Mouse (Mus musculus) neural tube, embryonic 12.5 days (tissue): ENCODE results near the gene Zfp956. TPM values are rescaled to one million over a fixed set of nuclear protein-coding genes. Genes with fewer than 3 reads are reported as not detected.

Experiments
- ATAC-seq: fragments of 200-750 bp; cut with Nextera tagmentation; 2 replicates; pipeline ENCODE4 v1.8.0; 2017; ENCODE audit warnings: low read depth, mild to moderate bottlenecking, moderate TSS enrichment, moderate library complexity; ENCODE audit not compliant: low FRiP score
- H3K27ac ChIP-seq: fragments of 300-500 bp; sonication (generic); 2 replicates; pipeline ENCODE4 v1.5.1; 2016
- H3K27me3 ChIP-seq: fragments of 300-500 bp; sonication (generic); replicated peaks from 2 replicates; pipeline ENCODE4 v1.6.1; 2016; ENCODE audit warnings: mild to moderate bottlenecking
- H3K36me3 ChIP-seq: fragments of 300-500 bp; sonication (generic); 2 replicates; pipeline ENCODE4 v1.6.1; 2016; ENCODE audit warnings: mild to moderate bottlenecking
- H3K4me1 ChIP-seq: fragments of 300-500 bp; sonication (generic); 2 replicates; pipeline ENCODE4 v1.6.1; 2016
- H3K4me2 ChIP-seq: fragments of 300-500 bp; sonication (generic); replicated peaks from 2 replicates; pipeline ENCODE4 v1.6.1; 2016; ENCODE audit warnings: mild to moderate bottlenecking
- H3K4me3 ChIP-seq: fragments of 300-500 bp; sonication (generic); 2 replicates; pipeline ENCODE4 v1.5.1; 2016
- H3K9ac ChIP-seq: fragments of 300-500 bp; sonication (generic); 2 replicates; pipeline ENCODE4 v1.6.1; 2016; ENCODE audit warnings: mild to moderate bottlenecking
- H3K9me3 ChIP-seq: fragments of 300-500 bp; sonication (generic); 2 replicates; pipeline ENCODE4 v1.6.1; 2016; ENCODE audit warnings: mild to moderate bottlenecking
- WGBS: fragments of 180-500 bp; shearing (Covaris S2); methylation state at CpG from one replicate; pipeline ENCODE4 v1.1.7; 2016; 5-methylcytosine and 5-hydroxymethylcytosine counted together
- polyA plus RNA-seq: library from polyadenylated mRNA; unstranded; fragments of >200 nt; fragmentation: Nextera tagmentation; extraction: Ambion mirVana; gene quantifications from 2 replicates; pipeline ENCODE4 v1.2.1, GENCODE M21; 2016

The Zfp956 gene
- 11.0 and 11.2 TPM in 2 replicates for polyA plus RNA-seq

GRCm38 (mm10) chr6:47953191-47953726 is at the start of gene Zfp956:
TSS of gene Zfp956 (plus strand) at chr6:47953390.
- under 1% methylated on average over 31 of the region's 31 CpGs for WGBS
- peak within 1 kb of the TSS; percentile 60 for H3K4me3 ChIP-seq
- H3K9ac ChIP-seq: peak within 1 kb of the TSS; percentile 65
- H3K9me3 ChIP-seq: no peaks in the 10 kb centered on the region
- H3K4me1 ChIP-seq: peaks cover 11% of the 10 kb centered on the region; the same call in 1 of the 2 replicates
- peak; percentile 100 for ATAC-seq
- 0 out of 2 replicates have a peak, but pooled peaks cover 12% of the 10 kb centered on the region for H3K36me3 ChIP-seq
- peaks cover 8% of the 10 kb centered on the region for H3K27me3 ChIP-seq
- peak within 1 kb of the TSS; percentile 80 for H3K4me2 ChIP-seq
- H3K27ac ChIP-seq: no peak within 1 kb of the TSS

GRCm38 (mm10) chr6:47903587-47903986 is 49.6 kb upstream of the Zfp956 start:
- Histone ChIP-seq H3K4me3 (no peak overlapping the region), H3K9ac (no peak overlapping the region), H3K27ac (no peak overlapping the region), H3K4me1 (no peaks in the 10 kb centered on the region), H3K36me3 (peaks cover 86% of the 10 kb centered on the region), H3K9me3 (no peaks in the 10 kb centered on the region), H3K4me2 (no peak overlapping the region), H3K27me3 (peaks cover 22% of the 10 kb centered on the region)
- 83% methylated on average over 4 of the region's 4 CpGs for WGBS
- no peak for ATAC-seq

DNA sequence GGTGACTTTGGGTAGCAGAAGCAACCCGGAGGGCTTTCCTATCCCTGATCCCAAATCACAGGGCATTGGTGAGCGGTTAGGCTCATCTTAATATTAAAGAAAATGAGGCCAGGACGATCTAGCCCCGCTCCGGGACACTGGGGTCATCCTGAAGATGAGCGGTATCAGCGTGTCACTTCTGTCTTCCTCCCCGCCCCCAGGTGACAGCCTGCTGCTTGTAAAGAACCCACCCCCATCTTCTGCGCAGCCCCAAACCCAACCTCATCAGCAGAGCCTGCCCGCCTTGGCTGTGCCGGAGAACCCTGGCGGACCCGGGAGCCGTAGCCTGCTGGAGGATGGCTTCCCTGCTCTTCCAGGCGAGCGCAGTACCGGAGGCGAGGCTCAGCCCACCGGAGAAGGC is 48.8 kb upstream of the Zfp956 start:
- ATAC-seq: no peak
- peaks cover 79% of the 10 kb centered on the region for H3K36me3 ChIP-seq

DNA sequence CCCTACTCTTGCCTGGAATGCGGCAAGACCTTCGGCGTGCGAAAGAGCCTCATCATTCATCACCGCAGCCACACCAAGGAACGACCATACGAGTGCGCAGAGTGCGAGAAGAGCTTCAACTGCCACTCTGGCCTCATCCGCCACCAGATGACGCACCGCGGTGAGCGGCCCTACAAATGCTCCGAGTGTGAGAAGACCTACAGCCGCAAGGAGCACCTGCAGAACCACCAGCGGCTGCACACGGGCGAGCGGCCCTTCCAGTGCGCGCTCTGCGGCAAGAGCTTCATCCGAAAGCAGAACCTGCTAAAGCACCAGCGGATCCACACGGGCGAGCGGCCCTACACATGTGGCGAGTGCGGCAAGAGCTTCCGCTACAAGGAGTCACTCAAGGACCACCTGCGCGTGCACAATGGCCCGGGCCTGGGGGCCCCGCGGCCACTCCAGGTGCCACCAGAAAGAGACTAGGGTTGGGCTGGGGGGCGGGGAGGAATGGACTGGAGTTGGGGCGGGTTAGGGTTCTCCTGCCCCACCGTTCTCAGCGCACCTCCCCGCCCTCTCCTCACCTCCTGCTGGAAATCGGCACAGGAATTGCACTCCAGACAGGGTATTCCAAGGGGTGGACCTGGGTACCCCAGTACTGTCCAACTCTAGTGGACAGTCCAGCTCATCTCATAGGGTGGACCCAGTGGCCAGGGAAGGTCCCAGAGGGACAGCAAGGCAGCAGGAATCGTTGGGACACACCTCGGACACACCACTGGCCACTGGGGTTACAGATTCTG is 48.1 kb upstream of the Zfp956 start:
- Histone ChIP-seq H3K27ac (no peak overlapping the region), H3K4me1 (no peaks in the 10 kb centered on the region), H3K9me3 (no peaks in the 10 kb centered on the region), H3K4me2 (no peak overlapping the region), H3K4me3 (no peak overlapping the region), H3K9ac (no peak overlapping the region), H3K36me3 (peaks cover 72% of the 10 kb centered on the region), H3K27me3 (peaks cover 22% of the 10 kb centered on the region)
- 49% methylated on average over 44 of the region's 44 CpGs for WGBS
- no peak for ATAC-seq

More for the DNA sequence above, 48.8 kb upstream of the Zfp956 start:
- Histone ChIP-seq H3K27ac (no peak overlapping the region), H3K4me3 (no peak overlapping the region), H3K27me3 (peaks cover 22% of the 10 kb centered on the region), H3K9ac (no peak overlapping the region), H3K9me3 (no peaks in the 10 kb centered on the region), H3K4me2 (no peak overlapping the region), H3K4me1 (no peaks in the 10 kb centered on the region)
- WGBS: 29% methylated on average over 19 of the region's 19 CpGs

DNA sequence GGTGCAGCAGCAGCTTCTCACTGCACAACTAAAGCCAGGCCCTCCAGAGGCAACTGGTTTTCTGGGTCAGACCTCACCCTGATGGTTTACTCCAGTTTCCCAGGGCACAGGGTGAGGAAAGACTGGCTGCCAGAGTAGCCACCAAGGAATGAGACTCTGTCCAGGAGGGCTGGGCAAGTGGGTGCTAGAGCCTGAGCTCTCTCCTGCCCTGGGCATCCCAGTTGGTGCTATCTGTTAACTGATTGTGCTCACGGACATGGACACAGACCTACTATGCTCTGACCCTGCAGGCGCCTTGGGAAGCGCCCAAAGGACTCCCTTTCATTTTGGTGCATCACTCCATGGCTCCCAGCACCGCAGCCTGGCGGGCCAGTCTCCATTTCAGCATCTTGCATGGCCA is 46.9 kb upstream of the Zfp956 start:
- Histone ChIP-seq H3K27me3 (peaks cover 22% of the 10 kb centered on the region), H3K27ac (no peak overlapping the region), H3K4me3 (no peak overlapping the region), H3K9ac (no peak overlapping the region), H3K9me3 (no peaks in the 10 kb centered on the region), H3K4me1 (no peaks in the 10 kb centered on the region), H3K36me3 (peaks cover 60% of the 10 kb centered on the region), H3K4me2 (no peak overlapping the region)
- WGBS: 96% methylated on average over 5 of the region's 5 CpGs
- ATAC-seq: no peak

DNA sequence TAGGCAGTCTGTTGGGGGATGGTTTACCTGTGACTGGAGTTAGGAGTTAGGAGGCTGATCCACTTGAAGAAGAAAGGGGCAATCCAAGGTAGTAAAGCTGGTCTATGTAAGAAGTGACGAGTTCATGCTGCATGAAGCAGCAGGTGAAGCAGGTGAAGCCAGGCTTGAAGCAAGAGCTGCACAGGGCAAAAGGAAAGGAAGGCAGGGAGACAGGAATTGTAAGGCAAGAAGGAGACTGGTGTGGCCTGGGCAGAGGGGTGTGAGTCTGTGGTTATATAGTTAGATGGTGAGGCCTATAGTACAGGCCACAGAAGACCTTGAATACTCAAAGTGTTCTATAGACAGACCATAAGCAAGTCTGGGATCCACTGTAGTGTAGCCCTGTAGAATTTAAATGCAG is 44.2 kb upstream of the Zfp956 start:
- Histone ChIP-seq H3K4me1 (no peaks in the 10 kb centered on the region), H3K27ac (no peak overlapping the region), H3K9ac (no peak overlapping the region), H3K36me3 (peaks cover 35% of the 10 kb centered on the region), H3K4me3 (no peak overlapping the region), H3K27me3 (0 out of 2 replicates have a peak, but pooled peaks cover 7% of the 10 kb centered on the region), H3K4me2 (no peak overlapping the region), H3K9me3 (no peaks in the 10 kb centered on the region)
- no peak for ATAC-seq
- 82% methylated on average over 1 of the region's 1 CpGs for WGBS

- no peak overlapping the region for H3K9ac ChIP-seq
- H3K27ac ChIP-seq: no peak overlapping the region
- H3K36me3 ChIP-seq: peaks cover 9% of the 10 kb centered on the region
- H3K9me3 ChIP-seq: no peaks in the 10 kb centered on the region
- no peaks in the 10 kb centered on the region for H3K27me3 ChIP-seq
- no peak overlapping the region for H3K4me2 ChIP-seq
- 74% methylated on average over 1 of the region's 1 CpGs for WGBS
- no peaks in the 10 kb centered on the region for H3K4me1 ChIP-seq
- H3K4me3 ChIP-seq: no peak overlapping the region
- ATAC-seq: no peak
These were observed 41.5 kb upstream of the Zfp956 start for GRCm38 (mm10) chr6:47911650-47912049.

GRCm38 (mm10) chr6:47912991-47913390 is 40.2 kb upstream of the Zfp956 start:
- ATAC-seq: no peak
- WGBS: 53% methylated on average over 3 of the region's 3 CpGs

GRCm38 (mm10) chr6:47917051-47917450 is 36.1 kb upstream of the Zfp956 start:
- no peaks in the 10 kb centered on the region for H3K36me3 ChIP-seq

More at GRCm38 (mm10) chr6:47912991-47913390, 40.2 kb upstream of the Zfp956 start:
- Histone ChIP-seq H3K27ac (no peak overlapping the region), H3K4me2 (no peak overlapping the region), H3K36me3 (peaks cover 1% of the 10 kb centered on the region), H3K4me1 (no peaks in the 10 kb centered on the region), H3K9me3 (no peaks in the 10 kb centered on the region), H3K27me3 (no peaks in the 10 kb centered on the region), H3K4me3 (no peak overlapping the region), H3K9ac (no peak overlapping the region)

GRCm38 (mm10) chr6:47918768-47919274 is 34.4 kb upstream of the Zfp956 start:
- ATAC-seq: no peak
- 80% methylated on average over 3 of the region's 3 CpGs for WGBS
- H3K27ac ChIP-seq: no peak overlapping the region

More at GRCm38 (mm10) chr6:47917051-47917450, 36.1 kb upstream of the Zfp956 start:
- Histone ChIP-seq H3K4me3 (no peak overlapping the region), H3K27me3 (no peaks in the 10 kb centered on the region), H3K9me3 (no peaks in the 10 kb centered on the region), H3K27ac (no peak overlapping the region), H3K9ac (no peak overlapping the region), H3K4me2 (no peak overlapping the region), H3K4me1 (peaks cover 12% of the 10 kb centered on the region)
- WGBS: 83% methylated on average over 5 of the region's 5 CpGs
- ATAC-seq: no peak

DNA sequence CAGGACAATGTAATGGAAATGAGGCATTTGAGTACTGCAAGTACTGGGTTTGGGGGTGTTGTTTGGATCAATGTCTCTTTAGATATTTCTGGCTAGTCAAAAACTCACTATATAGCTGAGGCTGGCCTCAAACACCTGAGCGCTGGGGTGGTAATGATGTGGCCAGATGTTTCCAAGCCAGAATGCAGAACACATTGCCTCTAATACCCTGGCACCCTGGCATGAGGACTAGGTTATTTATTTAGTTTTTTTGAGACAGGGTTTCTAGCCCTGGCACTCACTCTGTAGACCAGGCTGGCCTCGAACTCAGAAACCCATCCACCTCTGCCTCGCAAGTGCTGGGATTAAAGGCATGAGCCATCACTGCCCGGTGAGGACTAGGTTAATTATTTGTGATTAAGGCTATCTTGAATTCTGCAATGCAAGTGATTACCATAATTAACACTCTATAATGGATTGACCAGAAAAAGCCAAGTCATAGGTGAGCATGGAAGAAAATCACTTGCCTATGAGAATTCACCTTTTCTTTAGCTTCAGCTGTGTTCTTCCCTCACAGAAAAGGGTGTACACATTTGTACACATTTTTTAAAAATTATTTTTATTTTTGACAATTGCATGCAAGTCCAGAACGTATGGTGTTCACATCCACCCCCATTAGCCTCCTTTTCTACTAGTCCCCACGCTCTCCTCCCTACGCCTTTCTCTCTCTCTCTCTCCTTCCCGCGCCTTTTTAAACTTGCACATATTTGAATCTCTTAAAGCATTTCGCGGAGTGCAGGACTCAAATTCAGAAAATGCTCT is 33.3 kb upstream of the Zfp956 start:
- Histone ChIP-seq H3K36me3 (no peaks in the 10 kb centered on the region), H3K9ac (peak overlapping the region; percentile 80), H3K4me1 (peaks cover 13% of the 10 kb centered on the region), H3K9me3 (no peaks in the 10 kb centered on the region), H3K27me3 (no peaks in the 10 kb centered on the region), H3K4me3 (peak overlapping the region; percentile 78), H3K27ac (no peak overlapping the region), H3K4me2 (peak overlapping the region; percentile 69)
- ATAC-seq: peak; percentile 42
- 31% methylated on average over 11 of the region's 11 CpGs for WGBS

More at GRCm38 (mm10) chr6:47918768-47919274, 34.4 kb upstream of the Zfp956 start:
- Histone ChIP-seq H3K27me3 (no peaks in the 10 kb centered on the region), H3K4me2 (no peak overlapping the region), H3K4me3 (no peak overlapping the region), H3K9me3 (no peaks in the 10 kb centered on the region), H3K36me3 (no peaks in the 10 kb centered on the region), H3K4me1 (peaks cover 13% of the 10 kb centered on the region), H3K9ac (no peak overlapping the region)
